Mouse (Mus musculus) layer of hippocampus, adult 9-10 months (tissue): ENCODE measurements around the gene Dmap1.

ENCODE experiments used
- DNase-seq: peaks from one replicate; pipeline ENCODE4 v3.0.0; 2022; ENCODE audit warnings: low spot score

Dmap1 gene

GRCm38 (mm10) chr4:117656961-117657360, 25.1 kb downstream of the Dmap1 start:
- DNase-seq = no peak

GRCm38 (mm10) chr4:117655500-117655863, 26.6 kb downstream of the Dmap1 start:
- no peak for DNase-seq

GRCm38 (mm10) chr4:117654703-117655499, 27.2 kb downstream of the Dmap1 start:
- DNase-seq = no peak

- DNase-seq = no peak
Measured at GRCm38 (mm10) chr4:117654016-117654702, 27.9 kb downstream of the Dmap1 start.

GRCm38 (mm10) chr4:117652727-117653126, 29.3 kb downstream of the Dmap1 start:
- DNase-seq = no peak

- DNase-seq = no peak
Measured at GRCm38 (mm10) chr4:117651626-117652101, 30.4 kb downstream of the Dmap1 start.

GRCm38 (mm10) chr4:117646926-117647755, 34.9 kb downstream of the Dmap1 start:
- no peak for DNase-seq

GRCm38 (mm10) chr4:117646496-117646895, 35.6 kb downstream of the Dmap1 start:
- DNase-seq = no peak

GRCm38 (mm10) chr4:117645859-117646258, 36.2 kb downstream of the Dmap1 start:
- DNase-seq = no peak

- DNase-seq = no peak
Measured at GRCm38 (mm10) chr4:117645031-117645435, 37.0 kb downstream of the Dmap1 start.

- DNase-seq = no peak
Measured at GRCm38 (mm10) chr4:117641804-117642203, 40.3 kb downstream of the Dmap1 start.

GRCm38 (mm10) chr4:117640925-117641703, 41.0 kb downstream of the Dmap1 start:
- no peak for DNase-seq

GRCm38 (mm10) chr4:117636891-117637613, 45.0 kb downstream of the Dmap1 start:
- DNase-seq = no peak

GRCm38 (mm10) chr4:117636152-117636551, 45.9 kb downstream of the Dmap1 start:
- DNase-seq = no peak

GRCm38 (mm10) chr4:117634642-117635041, 47.4 kb downstream of the Dmap1 start:
- DNase-seq = no peak

- DNase-seq = no peak
Measured at GRCm38 (mm10) chr4:117633527-117633926, 48.5 kb downstream of the Dmap1 start.

- no peak for DNase-seq
Measured at GRCm38 (mm10) chr4:117630053-117630670, 51.9 kb downstream of the Dmap1 start.

- DNase-seq = no peak
Measured at GRCm38 (mm10) chr4:117628464-117628863, 53.6 kb downstream of the Dmap1 start.
